Mouse (Mus musculus) G1E-ER4 (cell line): ENCODE measurements around the gene A530084C06Rik. TPM values are rescaled to one million over a fixed set of nuclear protein-coding genes. Genes with fewer than 3 reads are reported as not detected.

Experiments
- GATA1 ChIP-seq: IDR thresholded peaks from one replicate; pipeline ENCODE4 v1.8.0; 2012; ENCODE audit warnings: low read length, inconsistent platforms
- polyA plus RNA-seq: library from polyadenylated mRNA; stranded (reverse); fragments of >175 nt; gene quantifications from 2 replicates; pipeline ENCODE4 v1.2.3, GENCODE M21; 2012

Gene A530084C06Rik
- polyA plus RNA-seq, 1 experiment: not detected

DNA sequence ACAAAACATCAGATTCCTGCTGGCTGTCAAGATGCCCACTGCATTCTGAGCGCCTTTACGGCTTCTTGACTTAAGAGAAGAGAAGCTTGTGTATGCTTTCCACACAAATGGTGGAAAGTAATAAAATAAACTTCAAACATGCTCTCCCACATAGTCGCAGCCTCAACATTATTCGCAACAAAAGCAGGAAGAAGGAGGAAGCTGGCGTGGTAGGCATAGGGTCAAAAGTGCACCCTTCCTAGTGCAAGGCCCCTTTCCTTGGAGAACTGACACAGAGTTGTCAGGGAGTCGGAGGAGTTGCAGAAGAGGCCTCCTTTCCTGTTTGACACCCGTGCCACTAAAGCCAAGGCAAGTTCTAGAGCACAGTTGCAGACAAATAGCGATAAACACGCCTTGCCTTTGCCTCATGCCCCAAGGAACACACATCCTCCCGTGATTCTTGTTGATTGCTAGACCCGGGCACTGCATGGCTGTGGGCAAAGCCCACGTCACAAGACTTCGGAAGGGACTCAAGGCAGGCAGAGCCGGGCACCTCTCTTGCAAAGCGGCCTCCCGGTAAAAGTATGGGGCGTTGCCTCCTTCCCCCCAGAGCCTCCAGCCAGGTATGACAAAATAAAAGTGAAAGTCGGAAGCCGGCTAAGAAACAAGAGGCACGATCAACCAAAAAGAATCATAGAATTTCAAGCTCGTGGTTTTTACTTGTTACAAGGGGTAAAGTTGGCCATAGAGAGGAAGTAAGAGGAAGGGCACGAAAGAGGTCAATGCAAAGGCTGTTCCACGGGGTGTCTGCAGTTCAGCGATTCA, 2.0 kb downstream of the A530084C06Rik start:
- no peak for TF ChIP-seq GATA1

DNA sequence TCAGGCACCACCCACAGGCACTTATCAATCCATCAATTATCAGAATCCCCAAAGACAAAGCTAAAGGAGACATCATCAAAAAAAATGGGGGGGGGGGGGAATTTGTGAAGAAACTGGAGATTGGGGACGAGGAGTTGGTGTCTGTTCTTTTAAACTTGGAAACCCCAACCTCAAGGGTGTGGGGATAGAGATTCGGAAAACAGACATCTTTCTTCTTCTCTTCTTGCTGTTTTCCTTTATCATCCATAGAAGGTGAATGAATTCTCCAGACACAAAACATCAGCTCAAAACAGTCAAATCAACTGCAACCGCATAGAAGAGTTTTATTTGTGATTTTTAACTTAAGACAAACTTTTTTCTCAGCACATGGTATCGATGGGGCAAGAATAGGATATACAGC, 3.3 kb downstream of the A530084C06Rik start, which contains the start of gene Foxq1:
Gene Foxq1, plus strand, starts transcription at position 301 of the 400 bp plus-strand sequence.
- no peak for TF ChIP-seq GATA1

DNA sequence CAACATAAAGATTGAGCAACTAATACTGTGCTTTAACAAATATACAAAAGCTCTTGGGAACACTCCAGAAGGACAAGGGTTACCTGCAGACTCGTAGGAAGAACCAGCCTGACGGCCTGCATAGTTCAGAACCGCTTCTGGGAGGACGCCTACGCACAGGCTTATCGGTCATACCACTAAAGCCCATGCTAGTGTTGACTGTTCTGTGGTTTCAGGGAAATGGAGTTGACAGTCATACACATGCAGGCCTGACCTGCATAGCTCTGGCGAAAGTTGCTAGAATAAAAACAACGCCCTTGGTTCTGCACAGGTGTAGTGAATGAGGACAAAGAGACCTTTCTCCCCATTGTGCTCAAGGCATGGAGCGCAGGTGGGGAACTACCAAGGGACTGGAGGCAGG, 11.5 kb downstream of the A530084C06Rik start:
- TF ChIP-seq GATA1: no peak

DNA sequence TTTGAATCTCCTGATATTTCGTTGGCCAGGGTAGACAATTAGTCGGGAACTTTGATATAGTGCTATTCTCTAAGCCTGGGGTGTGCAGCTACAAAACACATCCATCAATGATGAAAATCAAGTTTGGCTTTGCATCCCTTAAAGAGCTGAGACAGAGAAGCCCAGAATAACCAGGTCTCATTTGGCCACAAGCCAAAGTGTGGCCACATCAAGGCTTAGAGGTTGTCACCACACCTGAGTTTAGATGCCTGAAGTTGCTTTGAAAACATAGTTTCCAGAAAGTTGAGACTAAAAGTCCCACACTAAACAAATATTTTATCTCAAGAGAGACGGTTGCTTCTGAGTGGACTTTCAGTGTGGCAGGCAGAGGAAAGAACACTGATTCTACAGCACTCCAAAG, 11.9 kb downstream of the A530084C06Rik start:
- no peak for TF ChIP-seq GATA1

DNA sequence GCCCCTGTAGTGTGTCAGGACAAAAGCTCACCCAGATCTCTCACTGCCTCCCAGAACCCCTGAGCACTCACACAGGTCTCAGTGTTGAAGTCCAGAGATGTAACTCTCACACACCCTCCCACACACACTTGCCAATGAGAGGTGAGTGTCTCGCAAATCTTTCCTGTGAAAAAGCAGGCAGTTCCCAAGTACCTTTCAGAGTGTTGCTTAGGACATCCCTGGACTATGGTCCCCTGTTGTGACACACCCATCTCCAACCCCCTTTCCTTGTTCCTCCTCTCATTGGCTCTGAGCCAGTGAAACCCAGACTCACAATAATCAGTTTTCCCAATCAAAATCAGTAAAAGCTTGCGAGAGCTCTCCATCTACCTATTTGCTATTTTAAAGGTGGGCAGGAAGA, 12.3 kb downstream of the A530084C06Rik start:
- TF ChIP-seq GATA1: no peak

GRCm38 (mm10) chr13:31543021-31543420, 16.1 kb downstream of the A530084C06Rik start:
- TF ChIP-seq GATA1: no peak

- TF ChIP-seq GATA1: no peak
These were observed 24.4 kb downstream of the A530084C06Rik start for GRCm38 (mm10) chr13:31534726-31535125.

GRCm38 (mm10) chr13:31531651-31532061, 27.5 kb downstream of the A530084C06Rik start:
- no peak for TF ChIP-seq GATA1

GRCm38 (mm10) chr13:31531186-31531585, 27.9 kb downstream of the A530084C06Rik start:
- no peak for TF ChIP-seq GATA1

- no peak for TF ChIP-seq GATA1
These were observed 34.2 kb downstream of the A530084C06Rik start for GRCm38 (mm10) chr13:31524976-31525375.

GRCm38 (mm10) chr13:31518971-31519370, 40.2 kb downstream of the A530084C06Rik start:
- no peak for TF ChIP-seq GATA1

GRCm38 (mm10) chr13:31518411-31518886, 40.7 kb downstream of the A530084C06Rik start:
- TF ChIP-seq GATA1: no peak

DNA sequence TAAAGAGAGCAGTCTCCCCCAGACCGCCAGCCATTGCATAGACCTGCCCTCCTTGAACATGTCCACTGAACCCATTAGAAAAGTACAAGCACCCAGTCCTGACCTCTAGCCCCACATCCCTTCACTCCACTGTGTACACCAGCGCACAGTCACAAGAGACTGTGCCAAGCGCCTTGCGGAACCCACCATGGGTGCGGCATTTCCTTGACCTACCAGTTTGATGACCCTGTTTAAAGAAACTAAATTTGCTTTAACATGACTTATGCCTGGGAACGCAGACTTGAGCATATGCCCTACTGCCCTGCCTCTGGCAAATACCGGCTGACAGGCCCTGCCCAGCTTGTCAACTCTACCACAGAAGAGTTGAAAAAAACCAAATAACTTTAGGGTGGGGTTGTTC, 43.9 kb downstream of the A530084C06Rik start:
- no peak for TF ChIP-seq GATA1

DNA sequence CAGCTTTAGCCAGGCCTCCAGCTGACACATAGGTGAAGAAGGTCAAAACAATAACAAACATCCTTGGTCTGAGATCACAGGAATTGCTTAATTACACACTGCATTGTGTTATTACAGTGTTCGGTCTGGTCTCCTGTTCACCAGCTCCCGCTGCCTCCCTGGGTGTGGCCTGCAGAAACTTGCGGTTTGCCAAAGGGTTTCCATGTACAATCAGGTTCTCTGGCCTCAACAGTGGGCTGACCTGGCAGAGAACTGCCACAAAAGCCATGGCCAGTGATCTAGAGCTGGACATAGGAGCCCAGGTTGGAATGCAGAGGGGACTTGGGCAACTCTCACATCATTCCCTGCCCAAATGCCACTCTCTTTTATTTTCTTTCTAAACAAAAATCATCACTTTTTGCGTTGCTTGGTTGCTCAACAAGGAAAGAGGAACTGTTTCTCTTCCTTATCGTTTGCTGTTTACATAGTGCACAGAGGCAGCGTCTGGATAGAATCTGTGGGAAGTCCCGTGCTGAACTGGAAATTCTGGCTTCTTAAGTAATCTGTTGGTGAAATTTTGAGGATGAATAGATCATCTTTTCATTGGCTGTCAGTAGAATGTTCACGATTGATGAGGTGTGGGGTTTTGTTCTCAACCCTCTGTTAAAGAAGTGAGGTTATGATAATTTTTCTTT, 52.5 kb downstream of the A530084C06Rik start:
- no peak for TF ChIP-seq GATA1

Other genes starting within 250 kb of the A530084C06Rik start
- not detected in 2 replicates for gene Foxq1, start 3.2 kb downstream of the A530084C06Rik start, polyA plus RNA-seq
- gene Foxf2, start 66.5 kb upstream of the A530084C06Rik start, polyA plus RNA-seq: not detected in 2 replicates
- gene Foxc1, start 247.3 kb upstream of the A530084C06Rik start, polyA plus RNA-seq: not detected in 2 replicates